Mouse (Mus musculus): Measurements from ENCODE around the gene Mrps6. TPM values are rescaled to one million over a fixed set of nuclear protein-coding genes. Genes with fewer than 3 reads are reported as not detected.
A peak's percentile ranks its signal among the peaks of the same experiment; 100 is the strongest.

The Mrps6 gene
- total RNA-seq, 2 experiments from 2014 or later = 53.8 to 54.7 TPM

- no peak for DNase-seq
These were observed 62.9 kb downstream of the Mrps6 start for GRCm38 (mm10) chr16:92120899-92121531.

GRCm38 (mm10) chr16:92127226-92127625, 69.2 kb downstream of the Mrps6 start:
- DNase-seq = no peak

- DNase-seq = no peak
These were observed 69.6 kb downstream of the Mrps6 start for GRCm38 (mm10) chr16:92127666-92128065.

GRCm38 (mm10) chr16:92129843-92130242, 71.8 kb downstream of the Mrps6 start:
- no peak for DNase-seq

GRCm38 (mm10) chr16:92132511-92132910, 74.4 kb downstream of the Mrps6 start:
- no peak for DNase-seq

GRCm38 (mm10) chr16:92134148-92134764, 76.2 kb downstream of the Mrps6 start:
- no peak for DNase-seq

- DNase-seq = no peak
These were observed 78.2 kb downstream of the Mrps6 start for GRCm38 (mm10) chr16:92136275-92136674.

- DNase-seq = no peak
These were observed 81.6 kb downstream of the Mrps6 start for GRCm38 (mm10) chr16:92139386-92140261.

GRCm38 (mm10) chr16:92140328-92140727, 82.3 kb downstream of the Mrps6 start:
- no peak for DNase-seq

- DNase-seq = no peak
These were observed 83.0 kb downstream of the Mrps6 start for GRCm38 (mm10) chr16:92141021-92141420.

- DNase-seq = no peak
These were observed 84.4 kb downstream of the Mrps6 start for GRCm38 (mm10) chr16:92142426-92143012.

- DNase-seq = no peak
These were observed 89.7 kb downstream of the Mrps6 start for GRCm38 (mm10) chr16:92147631-92148366.

GRCm38 (mm10) chr16:92148367-92148728, 90.3 kb downstream of the Mrps6 start:
- DNase-seq = no peak

- DNase-seq = no peak
These were observed 92.9 kb downstream of the Mrps6 start for GRCm38 (mm10) chr16:92150975-92151374.

GRCm38 (mm10) chr16:92158021-92158455, 100.0 kb downstream of the Mrps6 start:
- DNase-seq = peak; percentile 42

GRCm38 (mm10) chr16:92158461-92159091, 100.5 kb downstream of the Mrps6 start:
- peak; percentile 70 for DNase-seq

GRCm38 (mm10) chr16:92159114-92159513, 101.0 kb downstream of the Mrps6 start:
- no peak for DNase-seq

Measured in heart, postnatal 4 days (tissue).